Mouse (Mus musculus): ENCODE data around the gene Gm36864. TPM values are rescaled to one million over a fixed set of nuclear protein-coding genes. Genes with fewer than 3 reads are reported as not detected.

The Gm36864 gene
- polyA plus RNA-seq, 1 experiment: not detected

DNA sequence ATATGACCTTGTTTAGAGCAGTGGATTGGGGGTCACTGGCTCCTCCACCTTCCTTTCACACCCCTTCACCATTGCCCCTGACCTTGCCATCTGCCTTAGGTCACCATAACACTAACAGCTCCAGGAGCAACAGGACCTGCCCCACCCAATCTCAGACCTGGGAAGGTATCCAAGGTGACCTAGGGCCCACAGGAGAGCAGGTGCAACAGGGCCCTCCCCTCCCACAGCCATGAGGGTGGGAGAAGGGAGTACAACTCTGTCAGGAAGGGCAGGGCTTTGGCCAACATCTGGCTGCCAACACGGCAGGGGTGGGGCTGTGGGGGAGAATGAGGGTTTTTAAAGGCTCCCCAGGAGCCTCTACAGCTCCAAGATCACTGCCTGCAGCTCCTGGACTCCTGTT lies 10.9 kb upstream of the Gm36864 start, which contains the start of gene Klk1:
TSS of gene Klk1 (plus strand) at position 285 of the 400 bp plus-strand sequence.
- Histone ChIP-seq H3K27ac (ENCODE audit: insufficient read depth, low read depth, low read length) (peak within 1 kb of the TSS; percentile 2; the same call in 1 of the 2 replicates), H3K27me3 (ENCODE audit: control insufficient read depth, insufficient read depth, low read length) (no peaks in the 10 kb centered on the region), H3K4me3 (ENCODE audit: low read depth, low read length) (no peak within 1 kb of the TSS), H3K4me1 (ENCODE audit: control insufficient read depth, insufficient read depth, insufficient read length, low read length) (peaks cover 13% of the 10 kb centered on the region; the same call in 1 of the 2 replicates), H3K36me3 (ENCODE audit: control insufficient read depth, insufficient read depth, low read length) (no peaks in the 10 kb centered on the region)
- WGBS: 7% methylated on average over 1 of the region's 1 CpGs
- TF ChIP-seq CTCF (IDR thresholded peaks at IDR 0.05; ENCODE audit: extremely low read depth, insufficient read length, insufficient replicate concordance, low read depth, low read length) (no peak), POLR2A (IDR thresholded peaks at IDR 0.05; ENCODE audit: low read depth, low read length) (no peak)

DNA sequence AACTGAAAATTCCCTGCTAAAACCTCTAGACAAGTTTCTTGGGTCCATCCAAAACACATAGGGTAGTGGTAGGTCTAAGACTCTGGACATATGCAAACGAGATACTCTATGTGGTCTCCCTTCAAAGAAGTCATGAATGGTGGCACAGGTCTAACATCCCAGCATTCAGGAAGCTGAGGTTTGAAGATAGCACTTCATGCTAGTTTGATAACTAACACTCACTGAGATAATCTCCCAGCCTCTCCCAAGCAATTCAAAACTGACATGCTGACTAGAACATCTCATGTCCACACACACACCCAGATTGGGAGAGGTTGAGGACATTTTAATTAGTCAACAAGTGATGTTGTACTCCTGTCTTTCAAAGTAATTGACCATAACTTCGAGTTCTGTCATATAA lies 3.9 kb downstream of the Gm36864 start:
- no peak overlapping the region for H3K4me3 ChIP-seq (ENCODE audit: low read depth, low read length)
- TF ChIP-seq POLR2A (IDR thresholded peaks at IDR 0.05; ENCODE audit: low read depth, low read length) (no peak), CTCF (IDR thresholded peaks at IDR 0.05; ENCODE audit: extremely low read depth, insufficient read length, insufficient replicate concordance, low read depth, low read length) (no peak)
- no peaks in the 10 kb centered on the region for H3K36me3 ChIP-seq (ENCODE audit: control insufficient read depth, insufficient read depth, low read length)
- 60% methylated on average over 2 of the region's 2 CpGs for WGBS
- H3K4me1 ChIP-seq (ENCODE audit: control insufficient read depth, insufficient read depth, insufficient read length, low read length): peaks cover 6% of the 10 kb centered on the region; the same call in 1 of the 2 replicates
- H3K27me3 ChIP-seq (ENCODE audit: control insufficient read depth, insufficient read depth, low read length): no peaks in the 10 kb centered on the region
- H3K27ac ChIP-seq (ENCODE audit: insufficient read depth, low read depth, low read length): no peak overlapping the region

DNA sequence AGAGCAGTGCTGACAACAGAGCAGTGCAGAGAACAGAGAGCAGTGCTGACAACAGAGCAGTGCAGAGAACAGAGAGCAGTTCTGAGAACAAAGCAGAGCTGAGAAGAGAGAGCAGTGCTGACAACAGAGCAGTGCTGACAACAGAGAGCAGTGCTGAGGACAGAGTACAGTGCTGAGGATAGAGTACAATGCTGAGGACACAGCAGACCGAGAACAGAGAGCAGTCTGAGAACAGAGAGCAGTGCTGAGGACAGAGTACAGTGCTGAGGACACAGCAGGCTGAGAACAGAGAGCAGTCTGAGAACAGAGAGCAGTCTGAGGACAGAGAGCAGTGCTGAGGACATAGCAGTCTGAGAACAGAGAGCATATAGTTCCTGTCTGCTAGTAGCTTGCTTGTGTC lies 4.7 kb downstream of the Gm36864 start:
- H3K27ac ChIP-seq (ENCODE audit: insufficient read depth, low read depth, low read length): peak overlapping the region; percentile 64
- 16% methylated on average over 1 of the region's 1 CpGs for WGBS
- no peaks in the 10 kb centered on the region for H3K36me3 ChIP-seq (ENCODE audit: control insufficient read depth, insufficient read depth, low read length)
- peaks cover 11% of the 10 kb centered on the region; the same call in 1 of the 2 replicates for H3K4me1 ChIP-seq (ENCODE audit: control insufficient read depth, insufficient read depth, insufficient read length, low read length)
- H3K27me3 ChIP-seq (ENCODE audit: control insufficient read depth, insufficient read depth, low read length): no peaks in the 10 kb centered on the region
- TF ChIP-seq CTCF (IDR thresholded peaks at IDR 0.05; ENCODE audit: extremely low read depth, insufficient read length, insufficient replicate concordance, low read depth, low read length) (no peak), POLR2A (IDR thresholded peaks at IDR 0.05; ENCODE audit: low read depth, low read length) (no peak)
- H3K4me3 ChIP-seq (ENCODE audit: low read depth, low read length): no peak overlapping the region

DNA sequence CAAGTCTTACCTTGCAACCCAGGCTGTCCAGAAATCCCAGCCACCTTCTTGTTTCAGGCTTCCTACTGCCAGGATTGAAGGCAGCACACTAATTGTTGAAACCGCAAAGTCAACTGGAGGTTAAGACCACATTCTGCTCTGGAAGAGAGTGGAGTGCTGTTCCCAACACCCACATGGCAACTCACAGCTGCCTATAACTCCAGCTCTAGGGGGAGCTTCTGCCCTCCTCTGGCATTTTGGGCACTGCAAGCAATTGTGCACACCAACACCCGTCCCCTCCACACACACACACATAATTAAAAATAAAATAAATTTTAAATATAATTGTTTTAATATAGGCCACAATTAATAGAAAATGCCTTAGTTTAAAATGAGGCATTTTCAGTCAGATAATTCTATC lies 5.2 kb downstream of the Gm36864 start:
- WGBS: 66% methylated on average over 2 of the region's 2 CpGs
- Histone ChIP-seq H3K36me3 (ENCODE audit: control insufficient read depth, insufficient read depth, low read length) (no peaks in the 10 kb centered on the region), H3K27ac (ENCODE audit: insufficient read depth, low read depth, low read length) (peak overlapping the region; percentile 64; the same call in 1 of the 2 replicates), H3K4me1 (ENCODE audit: control insufficient read depth, insufficient read depth, insufficient read length, low read length) (peaks cover 11% of the 10 kb centered on the region; the same call in 1 of the 2 replicates), H3K27me3 (ENCODE audit: control insufficient read depth, insufficient read depth, low read length) (no peaks in the 10 kb centered on the region), H3K4me3 (ENCODE audit: low read depth, low read length) (no peak overlapping the region)
- TF ChIP-seq CTCF (IDR thresholded peaks at IDR 0.05; ENCODE audit: extremely low read depth, insufficient read length, insufficient replicate concordance, low read depth, low read length) (no peak), POLR2A (IDR thresholded peaks at IDR 0.05; ENCODE audit: low read depth, low read length) (no peak)

DNA sequence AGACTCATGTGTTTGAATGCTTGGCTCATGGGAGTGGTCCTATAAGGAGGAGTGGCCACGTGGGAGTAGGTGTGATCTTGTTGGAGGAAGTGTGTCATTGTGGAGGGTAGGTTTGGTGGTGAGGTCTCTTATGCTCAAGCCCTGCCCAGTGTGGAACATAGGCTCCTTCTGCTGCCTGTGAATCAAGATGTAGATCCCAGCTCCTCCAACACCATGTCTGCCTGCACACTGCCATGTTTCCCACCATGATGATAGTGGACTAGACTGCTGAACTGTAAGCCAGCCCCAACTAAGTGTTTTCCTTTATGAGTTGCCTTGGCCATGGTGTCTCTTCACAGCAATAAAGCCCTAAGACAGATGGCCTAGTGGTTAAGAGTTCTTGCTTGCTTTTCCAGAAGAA lies 8.1 kb downstream of the Gm36864 start:
- Histone ChIP-seq H3K4me1 (ENCODE audit: control insufficient read depth, insufficient read depth, insufficient read length, low read length) (peaks cover 11% of the 10 kb centered on the region; the same call in 1 of the 2 replicates), H3K27me3 (ENCODE audit: control insufficient read depth, insufficient read depth, low read length) (no peaks in the 10 kb centered on the region), H3K27ac (ENCODE audit: insufficient read depth, low read depth, low read length) (no peak overlapping the region), H3K36me3 (ENCODE audit: control insufficient read depth, insufficient read depth, low read length) (peaks cover 3% of the 10 kb centered on the region; the same call in 1 of the 2 replicates), H3K4me3 (ENCODE audit: low read depth, low read length) (no peak overlapping the region)
- WGBS: 52% methylated on average over 1 of the region's 1 CpGs
- no peak for TF ChIP-seq POLR2A (IDR thresholded peaks at IDR 0.05; ENCODE audit: low read depth, low read length)
- TF ChIP-seq CTCF (IDR thresholded peaks at IDR 0.05; ENCODE audit: extremely low read depth, insufficient read length, insufficient replicate concordance, low read depth, low read length): no peak

DNA sequence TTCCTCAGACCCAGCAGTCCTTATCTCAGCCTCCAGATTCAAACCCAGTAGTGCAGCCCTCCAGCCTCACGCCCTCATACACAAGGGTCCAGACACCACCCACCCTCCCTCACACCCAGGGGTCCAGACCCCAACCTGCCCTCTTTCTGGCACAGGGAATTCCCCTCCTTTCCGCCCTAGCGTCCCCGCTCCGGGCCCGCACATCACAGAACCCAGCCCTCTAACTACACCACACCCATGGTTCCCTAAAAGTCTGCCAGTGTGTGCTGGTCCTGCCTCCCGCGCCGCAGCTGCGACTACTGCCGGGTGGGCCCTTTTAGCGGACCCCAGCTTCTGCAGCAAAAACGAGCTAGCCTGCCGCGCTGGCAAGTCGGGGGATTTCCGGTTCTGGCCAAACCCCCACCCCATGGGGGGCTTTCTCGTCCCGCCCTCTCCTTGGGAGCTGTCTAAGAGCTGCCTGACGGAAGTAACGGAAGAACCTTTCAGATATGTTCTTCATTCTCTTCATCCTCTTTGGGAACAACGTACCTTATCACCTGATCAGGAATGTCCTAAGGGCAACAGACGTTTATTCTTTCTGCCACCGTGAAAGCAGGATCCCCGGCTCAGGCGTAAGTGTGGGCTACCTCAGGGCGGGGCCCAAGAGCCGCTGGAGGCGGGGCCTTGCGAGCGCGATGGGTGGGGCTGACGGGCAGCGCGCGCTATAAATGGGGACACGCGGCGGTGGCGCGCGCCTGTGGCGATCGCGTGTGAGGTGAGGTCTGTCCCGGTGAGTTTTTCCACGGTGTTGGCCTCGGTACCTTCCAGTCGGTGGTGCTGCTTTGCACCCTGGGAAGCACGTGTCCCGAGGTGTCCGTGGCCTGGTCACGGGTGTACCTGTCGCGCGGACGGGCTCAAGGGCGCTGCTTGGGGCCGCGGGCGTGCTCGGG lies 10.3 kb downstream of the Gm36864 start, which contains the start of the genes 1700028J19Rik and 2410002F23Rik:
TSS of gene 1700028J19Rik (minus strand) at position 641 of the 929 bp plus-strand sequence.
TSS of gene 2410002F23Rik (plus strand) at position 668 of the 929 bp plus-strand sequence.
- TF ChIP-seq POLR2A (IDR thresholded peaks at IDR 0.05; ENCODE audit: low read depth, low read length): peak; percentile 91
- no peak for TF ChIP-seq CTCF (IDR thresholded peaks at IDR 0.05; ENCODE audit: extremely low read depth, insufficient read length, insufficient replicate concordance, low read depth, low read length)
- Histone ChIP-seq H3K27ac (ENCODE audit: insufficient read depth, low read depth, low read length) (peak within 1 kb of the TSS; percentile 57), H3K36me3 (ENCODE audit: control insufficient read depth, insufficient read depth, low read length) (peaks cover 20% of the 10 kb centered on the region), H3K27me3 (ENCODE audit: control insufficient read depth, insufficient read depth, low read length) (no peaks in the 10 kb centered on the region), H3K4me3 (ENCODE audit: low read depth, low read length) (peak within 1 kb of the TSS; percentile 75), H3K4me1 (ENCODE audit: control insufficient read depth, insufficient read depth, insufficient read length, low read length) (peaks cover 5% of the 10 kb centered on the region)
- WGBS: under 1% methylated on average over 62 of the region's 62 CpGs

DNA sequence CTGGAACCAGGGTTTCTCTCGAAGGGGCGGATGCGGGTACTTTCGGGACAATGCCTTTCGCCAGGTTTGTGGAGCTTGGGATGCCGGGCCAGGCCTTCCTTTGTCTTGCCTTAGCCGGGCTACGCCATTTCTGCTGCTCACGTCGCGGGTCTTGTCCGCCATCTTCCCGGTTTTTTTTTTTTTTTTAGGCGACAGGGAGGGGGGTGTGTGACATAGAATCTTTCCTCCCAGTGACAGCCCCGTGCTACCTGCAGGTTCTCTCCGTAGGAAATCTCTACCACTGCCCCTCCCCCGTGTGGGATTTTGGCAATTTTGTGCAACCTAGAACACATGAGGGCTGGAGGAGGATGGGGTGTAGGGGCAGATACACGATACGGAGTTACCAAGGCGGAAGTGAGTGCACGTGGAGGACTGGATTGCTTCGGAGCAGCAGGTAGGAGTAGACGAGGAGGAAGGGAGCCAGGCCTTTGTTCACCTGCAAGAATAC lies 11.1 kb downstream of the Gm36864 start:
- Histone ChIP-seq H3K36me3 (ENCODE audit: control insufficient read depth, insufficient read depth, low read length) (peaks cover 21% of the 10 kb centered on the region), H3K4me1 (ENCODE audit: control insufficient read depth, insufficient read depth, insufficient read length, low read length) (peaks cover 5% of the 10 kb centered on the region), H3K27me3 (ENCODE audit: control insufficient read depth, insufficient read depth, low read length) (no peaks in the 10 kb centered on the region), H3K27ac (ENCODE audit: insufficient read depth, low read depth, low read length) (peak overlapping the region; percentile 24; the same call in 1 of the 2 replicates), H3K4me3 (ENCODE audit: low read depth, low read length) (peak overlapping the region; percentile 75)
- WGBS: under 1% methylated on average over 23 of the region's 23 CpGs
- no peak for TF ChIP-seq CTCF (IDR thresholded peaks at IDR 0.05; ENCODE audit: extremely low read depth, insufficient read length, insufficient replicate concordance, low read depth, low read length)
- no peak for TF ChIP-seq POLR2A (IDR thresholded peaks at IDR 0.05; ENCODE audit: low read depth, low read length)

Data from small intestine, adult 2 months (tissue).